Mouse (Mus musculus): ENCODE measurements around the gene Bcas1. TPM values are rescaled to one million over a fixed set of nuclear protein-coding genes. Genes with fewer than 3 reads are reported as not detected.

The Bcas1 gene
- polyA plus RNA-seq (2014; fragmentation: Illumina TruSeq; extraction: RNeasy Lipid Tissue Mini Kit (QIAGEN cat#74804)) = 4.5 TPM

GRCm38 (mm10) chr2:170427704-170428103, at the start of gene Bcas1:
Bcas1 (minus strand) TSS chr2:170427845.

Other genes starting within 250 kb of the Bcas1 start
- gene Pfdn4, start 68.6 kb upstream of the Bcas1 start, polyA plus RNA-seq (2014; fragmentation: Illumina TruSeq; extraction: RNeasy Lipid Tissue Mini Kit (QIAGEN cat#74804)) = 95.6 TPM
- gene Cyp24a1, start 69.3 kb upstream of the Bcas1 start, polyA plus RNA-seq (2014; fragmentation: Illumina TruSeq; extraction: RNeasy Lipid Tissue Mini Kit (QIAGEN cat#74804)) = not detected
- gene 4930470P17Rik, start 174.2 kb upstream of the Bcas1 start, polyA plus RNA-seq (2014; fragmentation: Illumina TruSeq; extraction: RNeasy Lipid Tissue Mini Kit (QIAGEN cat#74804)) = not detected

Measured in ovary, adult 10 weeks (tissue).